Mouse (Mus musculus) CH12.LX (cell line): ENCODE measurements at regions not wholly inside any gene's neighbourhood (a gene's known extent, or its start where the extent isn't known, plus 50 kb on each side); places are given as distances from the start of the nearest gene placed in this dataset.
"Not testable (repeated sequence)": the region's sequence is repeated elsewhere in the genome, so short reads cannot be mapped to it uniquely, and the experiment has no call there.

Experiments
- CHD2 ChIP-seq: IDR thresholded peaks from 2 replicates; pipeline ENCODE4 v1.6.1; 2011; ENCODE audit warnings: low read length, improper control_type of control experiment
- CTCF ChIP-seq, 2 experiments: IDR thresholded peaks in 1 of 2; conservative IDR thresholded peaks in 1 of 2; 2 replicates each; pipeline ENCODE4 v1.5.1; 2011 to 2012; ENCODE audit warnings: low read depth in 2 of 2, low read length in 2 of 2, improper control_type of control experiment in 1 of 2, inconsistent platforms in 1 of 2, mild to moderate bottlenecking in 1 of 2, moderate library complexity in 1 of 2
- ZNF384 ChIP-seq: IDR thresholded peaks from 2 replicates; pipeline ENCODE4 v1.6.1; 2012; ENCODE audit warnings: low read depth, low read length, improper control_type of control experiment, inconsistent platforms

- TF ChIP-seq CTCF (conservative IDR thresholded peaks at IDR 0.05 in 1 of 2, IDR thresholded peaks at IDR 0.05 in 1 of 2; ENCODE audit: low read depth in 2 of 2, low read length in 2 of 2); CHD2; ZNF384: not testable (repeated sequence)
Measured at GRCm38 (mm10) chr11:12584851-12585680, 120.3 kb upstream of the Cobl start.
